Mouse (Mus musculus) right cerebral cortex, postnatal 36 days (tissue): ENCODE results near the gene Gm27179.
"Not testable (repeated sequence)": the region's sequence is repeated elsewhere in the genome, so short reads cannot be mapped to it uniquely, and the experiment has no call there.

Experiments
- DNase-seq, 2 experiments: peaks; one replicate each; pipeline ENCODE4 v3.0.0; 2022; ENCODE audit warnings: low spot score in 2 of 2, mixed read lengths in 1 of 2

Gm27179 gene

DNA sequence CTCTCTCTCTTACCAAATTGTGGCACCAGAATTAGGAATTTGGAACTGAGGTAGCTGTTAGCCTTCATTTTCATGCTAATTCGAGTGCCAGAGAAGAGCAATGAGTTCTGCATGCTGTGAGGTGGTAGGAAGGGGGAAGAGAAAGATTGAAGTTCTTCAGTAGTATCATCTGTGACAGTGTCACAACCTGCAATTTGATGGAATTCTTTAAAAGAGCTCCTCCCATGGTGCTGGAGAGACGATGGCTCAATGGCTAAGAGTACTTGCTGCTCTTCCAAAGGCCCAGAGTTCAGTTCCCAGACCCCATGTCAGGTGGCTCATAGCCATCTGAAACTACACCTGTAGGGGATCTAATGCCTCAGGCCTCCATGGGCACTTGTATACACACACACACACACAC is at the start of gene Gm27179:
Gene Gm27179 (minus strand): TSS at position 101 of the 400 bp plus-strand sequence.
- DNase-seq, result not testable (repeated sequence)

GRCm38 (mm10) chr14:69557550-69557949 is 45.2 kb upstream of the Gm27179 start:
- not testable (repeated sequence) for DNase-seq

DNA sequence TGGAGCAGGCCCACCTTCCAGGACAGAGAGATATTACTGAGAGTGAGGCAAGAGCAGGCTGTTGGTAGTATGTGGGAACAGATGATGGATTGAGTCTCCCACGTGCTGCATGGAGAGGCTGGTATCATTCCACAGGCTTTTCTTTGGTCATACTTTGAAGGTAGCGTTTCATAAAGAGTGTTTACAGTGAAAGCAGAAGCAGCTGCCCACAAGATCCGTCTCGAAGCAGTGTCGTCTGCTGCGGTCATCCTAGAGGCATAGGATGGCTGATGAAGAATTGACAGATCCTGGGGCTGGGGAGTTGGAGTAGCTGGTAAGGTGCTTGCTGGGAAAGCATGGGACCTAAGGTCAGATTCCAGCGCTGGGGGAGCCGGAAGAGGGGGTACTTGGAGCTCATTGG is 44.5 kb upstream of the Gm27179 start:
- DNase-seq, result not testable (repeated sequence)

GRCm38 (mm10) chr14:69555110-69555831 is 42.9 kb upstream of the Gm27179 start, which contains the start of gene Entpd4b:
Gene Entpd4b (plus strand): TSS chr14:69555424.
- DNase-seq, result not testable (repeated sequence)

DNA sequence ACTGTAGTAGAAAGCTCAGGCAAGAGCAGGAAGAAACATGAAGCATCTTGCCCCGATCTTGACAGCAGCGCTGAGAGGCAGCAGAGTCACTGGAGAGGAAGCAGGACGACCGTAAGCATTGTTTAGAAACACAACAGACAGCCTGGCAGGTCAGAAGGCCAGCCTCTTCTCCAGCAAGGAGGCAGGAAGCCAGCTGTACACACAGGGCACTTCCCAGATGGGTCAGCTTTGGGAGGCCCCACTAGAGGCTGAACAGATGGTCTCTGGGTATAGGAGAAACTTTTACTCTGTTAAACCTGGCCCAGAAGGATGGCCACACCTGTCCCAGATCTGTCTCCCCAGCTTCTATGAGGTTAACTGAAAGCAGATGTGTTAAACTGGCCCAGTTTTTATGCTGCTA is 35.0 kb upstream of the Gm27179 start:
- DNase-seq, result not testable (repeated sequence)

GRCm38 (mm10) chr14:69545052-69545451 is 32.7 kb upstream of the Gm27179 start:
- not testable (repeated sequence) for DNase-seq

DNA sequence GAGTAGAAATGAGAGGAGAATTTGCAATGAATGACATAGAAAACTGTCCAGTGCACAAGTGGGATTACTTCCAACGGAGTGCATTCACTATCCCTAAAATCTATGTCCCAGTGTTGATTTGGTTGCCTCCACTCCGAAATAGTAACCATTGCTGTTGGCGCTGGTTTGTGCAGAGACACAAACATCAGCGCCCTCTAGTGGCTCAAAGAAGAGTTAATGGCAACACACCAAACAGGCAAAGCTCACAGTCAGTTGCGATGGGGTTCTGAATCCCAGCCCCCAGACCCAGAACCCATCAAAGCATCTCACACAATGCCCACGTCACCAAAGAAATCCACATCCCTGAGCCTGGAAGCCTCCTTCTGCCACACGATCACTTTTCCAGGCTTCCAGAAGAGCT is 31.7 kb upstream of the Gm27179 start:
- DNase-seq, result not testable (repeated sequence)

DNA sequence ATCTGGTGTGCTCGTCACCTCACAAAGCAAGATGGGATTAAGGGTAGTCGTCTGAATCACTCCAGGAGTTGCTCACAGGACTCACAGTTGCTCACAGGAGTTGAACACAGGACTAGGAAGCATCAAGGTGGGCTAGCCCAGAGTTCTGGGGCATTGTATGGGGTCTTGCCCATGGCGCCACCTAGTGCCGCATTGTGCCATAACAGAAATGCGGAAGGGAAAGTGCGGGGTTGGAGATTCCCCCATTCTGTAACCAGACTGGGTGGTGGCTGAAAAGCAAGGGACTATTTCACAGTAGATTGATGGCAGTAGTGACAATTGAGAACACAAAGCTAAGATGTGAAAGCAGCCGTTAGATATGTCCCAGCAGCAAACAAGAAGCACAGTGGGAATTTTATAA is 30.3 kb upstream of the Gm27179 start:
- DNase-seq, result not testable (repeated sequence)

- not testable (repeated sequence) for DNase-seq
Observed at GRCm38 (mm10) chr14:69540113-69540512, 27.8 kb upstream of the Gm27179 start.

GRCm38 (mm10) chr14:69536539-69536938 is 24.2 kb upstream of the Gm27179 start:
- DNase-seq, result not testable (repeated sequence)

GRCm38 (mm10) chr14:69526202-69526601 is 13.9 kb upstream of the Gm27179 start:
- DNase-seq, result not testable (repeated sequence)

GRCm38 (mm10) chr14:69523001-69523400 is 10.7 kb upstream of the Gm27179 start:
- not testable (repeated sequence) for DNase-seq

DNA sequence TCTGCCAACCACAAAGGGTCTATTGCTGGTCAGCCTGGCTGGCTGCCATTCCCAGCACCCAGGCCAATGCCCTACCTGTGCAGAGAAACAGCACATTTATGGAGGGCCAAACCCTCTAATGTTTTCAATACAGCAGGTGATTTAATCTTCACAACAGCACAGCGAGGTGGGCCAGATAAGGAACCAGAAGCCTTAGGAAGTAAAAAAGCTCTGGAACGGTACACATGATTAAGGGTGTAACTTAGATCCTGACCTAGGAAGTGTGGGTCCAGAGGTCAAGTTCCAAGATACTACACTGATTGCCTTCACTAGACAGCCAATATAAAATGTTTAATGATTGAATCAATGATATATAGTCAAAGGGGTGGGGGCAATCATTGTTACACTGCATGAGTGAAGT is 8.5 kb upstream of the Gm27179 start:
- not testable (repeated sequence) for DNase-seq

- not testable (repeated sequence) for DNase-seq
Observed at GRCm38 (mm10) chr14:69507000-69507399, 5.3 kb downstream of the Gm27179 start.

DNA sequence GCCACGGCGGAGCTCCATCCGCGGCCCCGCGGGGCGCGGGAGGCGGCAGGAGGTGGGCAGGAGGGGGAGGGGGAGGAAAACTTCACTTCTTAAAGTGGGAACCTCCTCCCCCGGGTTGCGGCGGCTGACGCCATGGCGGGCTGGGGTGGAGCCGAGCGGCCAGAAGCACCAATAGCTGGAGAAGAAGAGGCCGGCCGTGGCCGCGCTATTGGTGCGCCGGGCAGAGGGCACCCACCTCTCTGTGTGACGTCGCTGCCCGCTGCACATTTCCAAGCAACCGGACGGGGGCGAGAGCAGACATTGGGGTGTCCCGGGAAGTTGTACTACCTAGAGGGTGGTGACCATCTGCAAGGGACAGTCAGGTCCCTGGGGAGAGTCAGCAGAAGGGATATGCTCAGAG is 9.2 kb downstream of the Gm27179 start, which contains the start of gene Gm16867:
Gene Gm16867 (minus strand): TSS at position 189 of the 400 bp plus-strand sequence.
- DNase-seq, result not testable (repeated sequence)

DNA sequence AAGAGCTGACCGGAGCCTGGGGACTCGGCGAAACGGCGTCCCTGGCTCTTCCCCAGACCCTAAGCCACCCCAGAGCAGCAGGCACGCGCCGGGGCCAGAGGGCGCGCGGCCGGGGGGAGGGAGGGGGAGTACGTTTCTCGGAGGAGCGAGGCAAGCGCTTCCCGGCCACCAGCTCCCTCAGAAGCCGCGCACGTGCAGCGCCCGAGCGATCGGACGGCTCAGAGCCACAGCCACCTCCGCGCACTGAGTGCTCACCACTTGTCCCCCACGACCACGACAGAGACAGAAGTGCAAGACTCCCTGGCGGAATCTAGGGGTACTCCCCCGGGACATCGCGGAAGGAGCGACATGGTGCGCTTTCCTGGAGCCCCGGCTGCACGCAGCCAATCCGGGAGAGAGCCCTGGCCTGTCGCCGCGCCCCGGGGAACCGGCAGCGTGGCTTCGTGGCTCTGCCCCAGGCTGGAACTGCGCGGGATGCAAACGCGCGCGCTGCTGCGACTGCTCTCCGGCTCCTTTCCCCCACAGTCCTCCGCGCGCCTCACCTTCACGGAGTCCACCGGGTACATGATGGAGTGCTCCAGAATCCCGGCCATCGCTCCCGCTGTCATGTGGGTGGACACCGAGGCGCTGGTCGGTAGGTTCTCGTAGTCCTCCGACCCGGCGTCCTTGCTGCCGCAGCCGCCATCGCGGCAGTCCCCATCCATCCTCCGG is 9.8 kb downstream of the Gm27179 start:
- DNase-seq, result not testable (repeated sequence)

DNA sequence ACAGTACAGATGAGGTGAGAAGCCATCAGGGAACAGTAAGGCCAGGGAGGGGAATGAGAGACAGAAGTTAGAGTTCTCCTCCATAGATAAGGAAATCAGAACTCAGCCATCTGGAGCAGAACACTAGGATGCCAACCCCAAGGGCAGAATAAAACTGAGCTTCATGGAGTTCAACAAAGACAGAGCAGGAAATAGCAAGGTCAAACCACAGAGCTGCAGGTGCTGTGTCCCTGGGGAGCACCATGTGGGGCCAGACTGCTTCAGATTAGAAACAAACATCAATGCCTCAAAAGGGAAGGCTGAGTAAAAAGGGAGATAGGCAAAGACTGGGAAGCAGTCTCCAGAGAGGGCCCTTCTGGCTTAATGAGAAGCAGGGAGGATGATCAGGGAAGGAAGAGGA is 16.1 kb downstream of the Gm27179 start:
- DNase-seq, result not testable (repeated sequence)

- not testable (repeated sequence) for DNase-seq
Observed at GRCm38 (mm10) chr14:69494946-69495345, 17.4 kb downstream of the Gm27179 start.

DNA sequence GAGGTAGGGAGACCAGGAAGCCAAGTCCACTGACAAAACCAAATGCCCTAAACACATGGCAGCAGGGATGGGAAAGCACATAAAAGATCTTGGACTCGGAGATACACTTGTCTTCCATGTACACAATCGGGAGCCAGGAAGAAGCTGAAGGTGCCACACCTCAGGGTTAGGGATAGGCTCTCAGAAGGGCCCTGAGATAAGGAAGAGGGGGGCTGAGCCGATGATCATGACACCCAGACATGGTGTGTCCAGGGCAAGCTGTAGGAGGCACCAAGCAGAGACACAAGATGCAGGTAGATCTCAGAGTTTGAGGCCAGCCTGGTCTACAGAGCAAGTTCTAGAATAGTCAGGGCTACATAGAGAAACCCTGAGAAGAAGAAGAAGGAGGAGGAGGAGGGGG is 17.8 kb downstream of the Gm27179 start:
- DNase-seq, result not testable (repeated sequence)

- DNase-seq, result not testable (repeated sequence)
Observed at GRCm38 (mm10) chr14:69488001-69488400, 24.3 kb downstream of the Gm27179 start.

- not testable (repeated sequence) for DNase-seq
Observed at GRCm38 (mm10) chr14:69485466-69486135, 26.7 kb downstream of the Gm27179 start.
